Mouse (Mus musculus) lung, postnatal 10 days (tissue): Measurements from ENCODE around the gene Tshz2.

Source experiments
- DNase-seq: peaks from one replicate; pipeline ENCODE4 v3.0.0; 2021

Tshz2 gene

GRCm38 (mm10) chr2:169633491-169634289 lies 877 bp downstream of the Tshz2 start:
- DNase-seq, result peak; percentile 36

- no peak for DNase-seq
Observed at GRCm38 (mm10) chr2:169634619-169635382, 2.0 kb downstream of the Tshz2 start.

GRCm38 (mm10) chr2:169635428-169635827 lies 2.6 kb downstream of the Tshz2 start:
- DNase-seq, result no peak

- no peak for DNase-seq
Observed at GRCm38 (mm10) chr2:169636414-169636813, 3.6 kb downstream of the Tshz2 start.

- no peak for DNase-seq
Observed at GRCm38 (mm10) chr2:169641547-169641946, 8.7 kb downstream of the Tshz2 start.

- DNase-seq, result no peak
Observed at GRCm38 (mm10) chr2:169642420-169642819, 9.6 kb downstream of the Tshz2 start.

- no peak for DNase-seq
Observed at GRCm38 (mm10) chr2:169647091-169647490, 14.3 kb downstream of the Tshz2 start.

- DNase-seq, result no peak
Observed at GRCm38 (mm10) chr2:169649262-169649885, 16.6 kb downstream of the Tshz2 start.

GRCm38 (mm10) chr2:169653282-169653681 lies 20.5 kb downstream of the Tshz2 start:
- no peak for DNase-seq

GRCm38 (mm10) chr2:169663792-169664191 lies 31.0 kb downstream of the Tshz2 start:
- peak; percentile 24 for DNase-seq

GRCm38 (mm10) chr2:169671264-169671663 lies 38.5 kb downstream of the Tshz2 start:
- no peak for DNase-seq

- DNase-seq, result no peak
Observed at GRCm38 (mm10) chr2:169673786-169674185, 41.0 kb downstream of the Tshz2 start.

- no peak for DNase-seq
Observed at GRCm38 (mm10) chr2:169674209-169674608, 41.4 kb downstream of the Tshz2 start.

- DNase-seq, result no peak
Observed at GRCm38 (mm10) chr2:169679264-169679663, 46.5 kb downstream of the Tshz2 start.

- no peak for DNase-seq
Observed at GRCm38 (mm10) chr2:169679951-169680350, 47.1 kb downstream of the Tshz2 start.

GRCm38 (mm10) chr2:169685260-169685659 lies 52.4 kb downstream of the Tshz2 start:
- no peak for DNase-seq

GRCm38 (mm10) chr2:169685747-169686146 lies 52.9 kb downstream of the Tshz2 start:
- DNase-seq, result no peak

- no peak for DNase-seq
Observed at GRCm38 (mm10) chr2:169686697-169687430, 54.1 kb downstream of the Tshz2 start.

GRCm38 (mm10) chr2:169690054-169690453 lies 57.2 kb downstream of the Tshz2 start:
- no peak for DNase-seq

- DNase-seq, result no peak
Observed at GRCm38 (mm10) chr2:169694494-169694893, 61.7 kb downstream of the Tshz2 start.

GRCm38 (mm10) chr2:169695025-169695424 lies 62.2 kb downstream of the Tshz2 start:
- DNase-seq, result no peak

GRCm38 (mm10) chr2:169699141-169699540 lies 66.3 kb downstream of the Tshz2 start:
- peak; percentile 18 for DNase-seq
